Mouse (Mus musculus) forebrain, embryonic 11.5 days (tissue): Measurements from ENCODE around the gene Gm28048. TPM values are rescaled to one million over a fixed set of nuclear protein-coding genes. Genes with fewer than 3 reads are reported as not detected.
A peak's percentile ranks its signal among the peaks of the same experiment; 100 is the strongest.

ENCODE experiments used
- ATAC-seq: fragments of 200-750 bp; cut with Nextera tagmentation; replicated peaks from 2 replicates; pipeline ENCODE4 v1.8.0; 2017; ENCODE audit warnings: moderate TSS enrichment; ENCODE audit not compliant: low FRiP score
- DNase-seq: peaks from one replicate; pipeline ENCODE4 v3.0.0-alpha.2; 2017; ENCODE audit warnings: low spot score
- H3K27ac ChIP-seq: fragments of 300-500 bp; sonication (generic); 2 replicates; pipeline ENCODE4 v1.5.1; 2014; ENCODE audit warnings: low read depth, low read length
- H3K27me3 ChIP-seq: fragments of 300-500 bp; sonication (generic); 2 replicates; pipeline ENCODE4 v1.6.1; 2014; ENCODE audit warnings: mild to moderate bottlenecking, low read length, mixed read lengths; ENCODE audit not compliant: control insufficient read depth, insufficient read depth
- H3K36me3 ChIP-seq: fragments of 300-500 bp; sonication (generic); 2 replicates; pipeline ENCODE4 v1.6.1; 2014; ENCODE audit warnings: mild to moderate bottlenecking, low read length, moderate library complexity, mixed read lengths; ENCODE audit not compliant: control insufficient read depth, insufficient read depth
- H3K4me1 ChIP-seq: fragments of 300-500 bp; sonication (generic); replicated peaks from 2 replicates; pipeline ENCODE4 v1.6.1; 2014; ENCODE audit warnings: low read length, mixed read lengths; ENCODE audit not compliant: control insufficient read depth, insufficient read depth
- H3K4me2 ChIP-seq: fragments of 300-500 bp; sonication (generic); 2 replicates; pipeline ENCODE4 v1.6.1; 2014; ENCODE audit warnings: low read depth, mild to moderate bottlenecking, low read length, moderate library complexity, mixed read lengths; ENCODE audit not compliant: severe bottlenecking
- H3K4me3 ChIP-seq: fragments of 300-500 bp; sonication (generic); 2 replicates; pipeline ENCODE4 v1.5.1; 2014; ENCODE audit warnings: low read depth, low read length
- H3K9ac ChIP-seq: fragments of 300-500 bp; sonication (generic); 2 replicates; pipeline ENCODE4 v1.6.1; 2014; ENCODE audit warnings: low read length
- H3K9me3 ChIP-seq: fragments of 300-500 bp; sonication (generic); 2 replicates; pipeline ENCODE4 v1.6.1; 2016; ENCODE audit warnings: low read length, mixed read lengths; ENCODE audit not compliant: control insufficient read depth
- WGBS: fragments of 180-500 bp; shearing (Covaris S2); extraction: QIAGEN DNeasy Blood & Tissue Kit; methylation state at CpG from one replicate; pipeline ENCODE4 v1.1.7; 2014; 5-methylcytosine and 5-hydroxymethylcytosine counted together
- polyA plus RNA-seq: library from polyadenylated mRNA; unstranded; fragments of >200 nt; fragmentation: Nextera tagmentation; extraction: Ambion mirVana; gene quantifications from 2 replicates; pipeline ENCODE4 v1.2.1, GENCODE M21; 2014

Gene Gm28048
- polyA plus RNA-seq, 1 experiment from 2014 or later, result 5.8 TPM

DNA sequence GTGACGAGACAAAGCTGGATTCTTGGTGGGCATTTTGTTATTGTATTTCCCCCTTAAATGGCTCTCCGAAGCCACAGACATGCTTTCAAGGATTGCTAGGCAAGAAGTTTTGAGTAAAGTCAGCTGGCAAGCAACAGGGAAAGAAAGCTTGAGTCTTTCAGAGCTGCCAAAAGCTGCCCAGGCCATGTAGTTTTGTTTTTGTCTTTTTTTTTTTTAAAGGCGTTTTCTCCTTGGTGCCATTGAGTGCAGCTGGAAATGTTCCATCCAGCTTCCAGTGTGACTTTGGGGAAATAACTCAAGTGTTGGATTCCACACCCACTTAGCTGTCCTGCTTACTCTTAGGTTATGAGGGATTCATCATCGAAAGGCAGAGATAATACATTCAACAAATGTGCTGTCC lies 120.6 kb downstream of the Gm28048 start:
- H3K27me3 ChIP-seq, result peaks cover 45% of the 10 kb centered on the region
- peaks cover 26% of the 10 kb centered on the region for H3K4me1 ChIP-seq
- H3K27ac ChIP-seq, result no peak overlapping the region
- DNase-seq, result no peak
- no peaks in the 10 kb centered on the region for H3K36me3 ChIP-seq
- no peak overlapping the region for H3K4me3 ChIP-seq
- H3K4me2 ChIP-seq, result no peak overlapping the region
- H3K9me3 ChIP-seq, result no peaks in the 10 kb centered on the region
- WGBS, result 63% methylated on average over 4 of the region's 4 CpGs
- ATAC-seq, result no peak
- H3K9ac ChIP-seq, result no peak overlapping the region

DNA sequence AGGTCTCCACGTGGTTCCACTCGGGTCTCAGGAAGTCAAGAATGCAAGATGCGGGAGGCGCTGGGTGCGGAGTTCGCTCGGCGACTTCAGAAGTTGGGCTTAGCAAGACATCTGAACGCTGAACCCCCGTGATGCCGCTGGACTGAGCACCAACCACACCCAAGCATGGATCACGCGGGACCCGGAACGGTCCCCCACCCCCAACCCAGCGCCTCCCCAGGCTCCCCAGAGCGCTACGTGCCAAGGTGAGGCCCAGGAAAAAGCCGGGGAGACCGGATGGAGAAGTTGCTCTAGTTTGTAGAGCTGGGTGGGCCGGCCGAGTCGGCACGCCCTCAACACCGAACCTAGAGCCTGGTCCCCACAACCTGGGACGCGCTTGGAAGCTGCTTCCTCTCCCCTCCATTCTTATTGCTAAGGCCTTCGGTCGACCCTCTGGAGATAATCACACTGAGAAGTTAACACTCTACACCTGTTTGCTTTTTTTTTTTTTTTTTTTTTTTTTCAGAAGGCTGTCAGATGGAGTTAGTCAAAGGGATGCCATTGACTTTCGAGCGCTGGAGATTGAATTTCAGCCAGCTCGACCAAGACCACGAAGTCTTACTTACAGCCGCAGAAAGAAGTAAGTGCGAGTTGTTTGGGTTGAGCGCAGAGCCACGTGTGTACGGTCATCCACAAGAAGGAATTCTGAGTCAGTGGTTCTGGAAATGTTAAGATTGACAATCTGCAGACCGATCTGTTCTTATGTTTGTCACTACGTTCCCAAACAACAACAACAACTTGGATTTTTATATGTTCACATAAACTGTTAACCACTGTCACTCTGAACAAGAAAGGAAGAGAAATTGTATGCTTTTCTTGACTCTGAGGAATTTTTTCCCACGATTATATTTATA lies 121.3 kb downstream of the Gm28048 start, which contains the start of gene B3gnt2:
Gene B3gnt2, minus strand, starts transcription at position 627 of the 893 bp plus-strand sequence.
- Histone ChIP-seq H3K9me3 (no peaks in the 10 kb centered on the region), H3K4me2 (peak within 1 kb of the TSS; percentile 93), H3K27ac (no peak within 1 kb of the TSS), H3K27me3 (peaks cover 45% of the 10 kb centered on the region), H3K4me3 (peak within 1 kb of the TSS; percentile 67), H3K36me3 (no peaks in the 10 kb centered on the region), H3K9ac (peak within 1 kb of the TSS; percentile 65), H3K4me1 (peaks cover 26% of the 10 kb centered on the region)
- 5% methylated on average over 41 of the region's 41 CpGs for WGBS
- peak; percentile 65 for DNase-seq
- no peak for ATAC-seq

DNA sequence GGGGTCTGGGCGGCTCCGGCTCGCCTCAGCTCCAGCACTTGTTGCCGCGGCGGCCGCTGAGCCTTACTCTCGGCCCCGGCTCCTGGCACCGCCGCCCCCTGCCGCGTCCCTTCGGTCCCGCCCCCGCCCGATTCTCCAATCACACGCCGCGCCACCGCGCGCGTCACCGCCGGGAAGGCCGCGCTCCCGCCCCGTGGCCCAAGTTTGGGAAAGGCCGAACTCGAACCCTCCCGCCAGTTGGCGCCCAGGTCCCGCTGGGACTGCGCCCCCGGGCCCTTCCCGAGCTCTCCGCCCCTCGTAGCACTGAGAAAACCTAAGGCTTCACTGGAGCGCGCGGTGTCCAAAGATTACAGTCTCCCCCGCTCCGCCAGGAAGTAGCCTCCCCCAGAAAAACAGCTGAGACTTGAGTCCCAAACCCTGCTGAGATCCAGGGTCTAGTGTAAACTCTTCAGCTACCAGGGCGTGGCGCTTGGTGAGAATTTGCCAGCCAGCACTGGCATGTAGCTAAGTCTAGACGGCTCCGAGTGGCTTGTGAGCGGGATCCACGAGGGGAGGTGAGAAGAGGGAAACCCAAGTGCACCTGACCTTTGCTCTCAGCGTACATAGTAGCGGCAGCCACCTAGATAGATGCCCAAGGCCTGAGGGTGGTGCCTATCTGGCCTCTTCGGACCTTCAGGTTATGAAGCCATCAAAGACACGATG lies 122.1 kb downstream of the Gm28048 start:
- no peaks in the 10 kb centered on the region for H3K36me3 ChIP-seq
- no peak overlapping the region for H3K27ac ChIP-seq
- DNase-seq (peak; percentile 93), ATAC-seq (peak; percentile 90)
- H3K4me2 ChIP-seq, result peak overlapping the region; percentile 93
- peaks cover 45% of the 10 kb centered on the region for H3K27me3 ChIP-seq
- WGBS, result 1% methylated on average over 54 of the region's 55 CpGs
- H3K4me3 ChIP-seq, result peak overlapping the region; percentile 67
- H3K9me3 ChIP-seq, result no peaks in the 10 kb centered on the region
- H3K9ac ChIP-seq, result peak overlapping the region; percentile 65
- H3K4me1 ChIP-seq, result peaks cover 24% of the 10 kb centered on the region

DNA sequence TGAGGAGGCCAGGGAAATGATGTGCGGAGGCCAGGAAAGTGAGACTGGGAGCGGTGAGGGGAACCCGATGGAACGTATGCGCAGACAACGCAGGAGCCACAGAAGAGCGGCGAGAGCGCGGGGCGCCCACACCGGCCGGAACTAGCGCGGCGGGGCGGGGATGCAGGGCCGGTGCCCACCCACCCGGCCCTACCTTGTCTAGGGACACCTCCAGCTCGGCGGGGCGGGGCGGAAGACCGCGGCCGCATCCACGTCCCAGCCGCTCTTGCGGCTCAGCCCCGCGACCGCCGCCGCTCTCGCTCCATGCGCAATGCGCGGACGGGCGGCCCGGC lies 122.6 kb downstream of the Gm28048 start:
- Histone ChIP-seq H3K27me3 (peaks cover 45% of the 10 kb centered on the region), H3K4me2 (peak overlapping the region; percentile 93), H3K36me3 (no peaks in the 10 kb centered on the region), H3K4me1 (peaks cover 20% of the 10 kb centered on the region), H3K4me3 (peak overlapping the region; percentile 67), H3K9me3 (no peaks in the 10 kb centered on the region), H3K9ac (peak overlapping the region; percentile 65), H3K27ac (no peak overlapping the region)
- DNase-seq (no peak), ATAC-seq (peak; percentile 71; the same call in 1 of the 2 replicates)
- WGBS, result under 1% methylated on average over 18 of the region's 41 CpGs

DNA sequence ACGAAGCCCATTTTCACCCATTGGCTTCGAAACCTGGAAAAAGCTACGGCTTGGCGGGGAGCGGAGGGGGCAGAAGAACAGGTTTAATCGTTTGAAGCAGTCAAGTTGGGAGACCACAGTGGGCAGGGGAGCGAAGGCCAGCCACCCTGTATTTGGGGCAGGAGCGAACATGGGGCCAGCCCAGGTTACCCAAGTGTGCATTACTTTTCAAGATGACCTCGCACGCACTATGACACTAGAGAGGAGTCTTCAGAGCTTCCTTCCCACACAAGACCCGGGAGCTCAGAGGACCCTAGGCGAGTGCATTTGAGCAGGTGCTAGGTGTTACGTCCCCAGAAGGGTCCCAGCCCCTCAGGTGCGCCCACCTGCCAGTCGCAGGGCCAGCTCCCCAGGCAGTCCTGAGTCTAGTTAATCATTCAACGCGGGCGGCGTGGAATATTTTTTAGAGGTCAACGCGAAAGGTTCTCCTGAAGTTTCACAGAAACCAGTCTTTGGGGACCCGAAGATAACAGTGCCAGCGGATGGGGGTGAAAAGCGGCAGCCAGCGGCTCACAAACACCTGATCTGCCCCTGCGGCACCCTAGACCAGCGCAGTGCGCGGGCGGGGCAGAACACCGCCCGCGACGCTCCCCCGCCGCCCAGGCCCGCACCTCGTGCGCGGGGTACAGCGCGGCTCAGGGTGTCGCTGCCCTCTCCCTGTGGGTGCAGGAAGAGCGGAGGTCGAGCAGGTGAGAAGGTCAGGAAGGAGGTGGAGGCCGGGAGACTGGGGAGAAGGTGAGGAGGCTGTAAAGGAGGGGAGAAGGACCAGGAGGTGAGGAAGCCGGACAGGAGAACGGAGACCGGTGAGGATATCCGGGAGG lies 123.2 kb downstream of the Gm28048 start:
- peak overlapping the region; percentile 67 for H3K4me3 ChIP-seq
- ATAC-seq (peak; percentile 31), DNase-seq (peak; percentile 58)
- 2% methylated on average over 50 of the region's 50 CpGs for WGBS
- peak overlapping the region; percentile 93 for H3K4me2 ChIP-seq
- no peaks in the 10 kb centered on the region for H3K36me3 ChIP-seq
- H3K27ac ChIP-seq, result no peak overlapping the region
- H3K9me3 ChIP-seq, result no peaks in the 10 kb centered on the region
- H3K9ac ChIP-seq, result peak overlapping the region; percentile 65
- peaks cover 45% of the 10 kb centered on the region for H3K27me3 ChIP-seq
- H3K4me1 ChIP-seq, result peaks cover 16% of the 10 kb centered on the region

DNA sequence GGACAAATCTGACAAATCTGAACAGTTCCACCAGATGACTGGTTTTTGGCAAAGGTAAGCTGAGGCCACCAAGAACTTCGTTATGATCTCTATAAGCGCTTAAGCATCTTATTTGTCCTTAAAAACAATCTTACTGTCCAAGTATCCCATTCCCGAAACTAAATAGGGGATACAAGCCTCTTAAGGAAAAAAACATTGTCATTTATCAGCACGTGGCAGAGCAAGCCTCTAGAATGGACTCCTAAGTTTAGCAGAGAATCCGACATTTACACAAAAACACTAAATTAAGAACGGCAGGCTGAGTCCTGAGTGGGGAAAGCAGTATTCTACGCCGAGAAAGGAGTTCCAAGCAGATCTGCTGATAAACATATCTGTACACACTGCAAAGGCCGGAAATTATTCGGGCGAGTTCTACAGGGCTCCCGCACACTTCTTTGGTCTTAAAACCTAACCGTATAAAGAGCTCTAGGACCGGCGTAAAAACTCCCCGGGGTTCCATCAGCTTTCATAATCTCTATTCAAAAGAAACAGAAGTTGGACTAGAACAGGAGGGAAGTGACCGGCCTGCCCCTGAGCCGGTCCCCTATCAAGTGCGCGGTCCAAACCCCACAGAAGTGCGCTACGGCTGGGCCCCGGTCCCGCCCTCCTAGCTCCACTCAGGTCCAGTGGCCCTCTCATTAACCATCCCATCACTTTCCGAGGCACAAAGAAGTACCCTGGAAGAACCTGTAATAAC lies 124.0 kb downstream of the Gm28048 start:
- 11% methylated on average over 25 of the region's 25 CpGs for WGBS
- Histone ChIP-seq H3K4me2 (peak overlapping the region; percentile 93), H3K4me1 (peaks cover 15% of the 10 kb centered on the region), H3K27ac (no peak overlapping the region), H3K9me3 (no peaks in the 10 kb centered on the region), H3K4me3 (peak overlapping the region; percentile 67), H3K36me3 (no peaks in the 10 kb centered on the region), H3K9ac (no peak overlapping the region), H3K27me3 (peaks cover 45% of the 10 kb centered on the region)
- DNase-seq (no peak), ATAC-seq (no peak)

DNA sequence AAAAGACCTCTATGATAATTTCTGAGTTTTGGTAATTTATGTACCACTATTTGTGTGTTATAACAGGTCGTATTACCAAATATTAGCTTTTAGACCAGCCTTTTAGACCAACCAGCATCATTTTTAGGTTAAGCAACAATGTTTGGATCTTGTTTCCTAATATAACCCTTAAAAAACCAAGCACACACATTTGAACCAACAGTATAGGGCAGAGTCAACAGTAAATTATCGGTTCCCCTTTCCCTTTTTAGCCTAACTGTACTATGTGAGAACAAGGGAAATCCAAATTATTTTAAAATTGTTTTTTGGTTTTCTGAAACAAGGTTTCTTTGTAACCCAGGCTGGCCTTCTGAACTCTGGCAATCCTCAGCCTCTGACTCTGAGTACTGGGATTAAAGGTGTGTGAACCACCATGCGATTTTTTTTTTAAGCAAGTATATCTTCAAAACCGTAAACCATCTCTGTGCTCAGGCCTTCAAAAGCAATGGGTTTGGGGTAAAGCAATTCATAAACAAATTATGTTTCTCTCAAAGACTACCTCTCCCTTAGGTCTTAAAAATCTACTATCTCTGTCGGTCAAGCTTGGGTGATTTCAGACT lies 124.7 kb downstream of the Gm28048 start:
- Histone ChIP-seq H3K27me3 (peaks cover 42% of the 10 kb centered on the region), H3K27ac (no peak overlapping the region), H3K4me1 (peaks cover 15% of the 10 kb centered on the region), H3K4me2 (no peak overlapping the region), H3K9ac (no peak overlapping the region), H3K4me3 (no peak overlapping the region), H3K36me3 (no peaks in the 10 kb centered on the region), H3K9me3 (no peaks in the 10 kb centered on the region)
- no peak for DNase-seq
- ATAC-seq, result no peak
- WGBS, result 77% methylated on average over 5 of the region's 5 CpGs
